In the genomic region with DNA sequence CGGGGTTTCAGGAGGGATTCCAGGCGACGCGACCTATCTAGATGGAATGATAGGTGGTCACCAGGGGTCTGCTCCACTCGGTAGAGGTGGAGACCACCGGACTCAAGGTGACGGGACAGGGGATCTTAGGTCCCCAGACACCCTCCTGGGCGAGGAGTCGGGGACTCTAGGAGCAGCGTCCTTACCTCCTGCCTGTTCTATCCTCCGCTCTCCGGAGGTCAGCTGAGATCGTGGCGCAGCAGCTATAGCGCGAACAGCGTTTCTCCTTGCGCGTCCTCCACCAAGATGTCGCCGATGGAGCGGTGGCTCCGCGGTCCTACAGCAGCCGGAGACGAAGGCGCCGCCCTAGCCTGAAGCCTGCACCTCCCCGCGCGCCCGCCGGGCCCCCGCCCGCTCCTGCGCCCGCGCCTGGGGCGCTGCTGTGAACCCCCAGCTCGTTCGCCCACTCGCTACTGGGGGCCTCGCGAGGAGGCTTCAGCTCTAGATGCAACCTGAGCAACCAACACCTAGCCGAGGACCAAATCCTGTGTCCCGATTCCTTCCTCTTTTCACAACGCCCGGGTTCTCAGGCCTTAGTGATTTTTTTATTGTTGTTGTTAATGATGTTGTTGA, we compare ENCODE assay signal across 7 mouse cellular contexts. TPM values are rescaled to one million over a fixed set of nuclear protein-coding genes. Genes with fewer than 3 reads are reported as not detected.
DNase-seq lines count a peak whose midpoint lies in the region; ATAC-seq and TF ChIP-seq lines count a peak whose summit lies in the region.

Gene Ccsap, minus strand, starts transcription at position 562 of the 612 bp plus-strand sequence.

- WGBS in forebrain, embryonic 10.5 days = 1% methylated on average over 48 of the region's 48 CpGs
- 2% methylated on average over 46 of the region's 48 CpGs for WGBS in hindbrain, embryonic 12.5 days
- WGBS in spleen, adult 2 months = 2% methylated on average over 48 of the region's 48 CpGs

- ATAC-seq in Patski = peak; percentile 51
- no peak; the same call in 1 of the 2 replicates for ATAC-seq in hindbrain, embryonic 12.5 days (ENCODE audit: low FRiP score)

- H3K9me3 ChIP-seq in forebrain, embryonic 10.5 days = no peaks in the 10 kb centered on the region; the same call in 1 of the 2 replicates
- H3K9me3 ChIP-seq in hindbrain, embryonic 12.5 days (replicated peaks) = no peaks in the 10 kb centered on the region
- peaks cover 14% of the 10 kb centered on the region for H3K9me3 ChIP-seq in megakaryocyte, embryonic 14.5 days

- H3K9ac ChIP-seq in hindbrain, embryonic 12.5 days = peak within 1 kb of the TSS; percentile 87

- peaks cover 12% of the 10 kb centered on the region for H3K27me3 ChIP-seq in Patski
- peaks cover 47% of the 10 kb centered on the region for H3K27me3 ChIP-seq in forebrain, embryonic 10.5 days (ENCODE audit: poor library complexity, severe bottlenecking)
- peaks cover 32% of the 10 kb centered on the region for H3K27me3 ChIP-seq in hindbrain, embryonic 12.5 days
- peaks cover 41% of the 10 kb centered on the region for H3K27me3 ChIP-seq in megakaryocyte, embryonic 14.5 days (replicated peaks)
- H3K27me3 ChIP-seq in spleen, adult 2 months (ENCODE audit: control insufficient read depth, insufficient read depth, low read length) = no peaks in the 10 kb centered on the region

- peak within 1 kb of the TSS; percentile 98 for H3K4me3 ChIP-seq in forebrain, embryonic 10.5 days
- H3K4me3 ChIP-seq in hindbrain, embryonic 12.5 days = peak within 1 kb of the TSS; percentile 88
- H3K4me3 ChIP-seq in megakaryocyte, embryonic 14.5 days (replicated peaks) = peak within 1 kb of the TSS; percentile 92
- peak within 1 kb of the TSS; percentile 78 for H3K4me3 ChIP-seq in spleen, adult 2 months (ENCODE audit: extremely low read depth, insufficient read depth, insufficient read length)

- CTCF ChIA-PET in Patski (lab: Charles Lee) = no interaction called here

- in situ Hi-C loops in Patski (cut with MboI; ENCODE audit: low pct_unique_long_range_greater_than_20kb) = no loop called here

- H3K27ac ChIP-seq in forebrain, embryonic 10.5 days = peak within 1 kb of the TSS; percentile 90
- peak within 1 kb of the TSS; percentile 83 for H3K27ac ChIP-seq in hindbrain, embryonic 12.5 days
- peak within 1 kb of the TSS; percentile 56; the same call in 1 of the 2 replicates for H3K27ac ChIP-seq in spleen, adult 2 months (ENCODE audit: insufficient read depth, low read length)

- TF ChIP-seq CTCF in Patski (IDR thresholded peaks at IDR 0.05) = no peak
- no peak for TF ChIP-seq CTCF in spleen, adult 2 months (IDR thresholded peaks at IDR 0.05; ENCODE audit: extremely low read depth, insufficient read depth, insufficient read length, insufficient replicate concordance)

- no peak for TF ChIP-seq POLR2A in spleen, adult 2 months (IDR thresholded peaks at IDR 0.05; ENCODE audit: low read depth, low read length)

- DNase-seq in CD8-positive naive resting alpha-beta T cell, adult 2 months (ENCODE audit: low read depth in 2 of 2, low spot score in 2 of 2) = peak; percentile 53 to 54
- DNase-seq in Patski (ENCODE audit: low read depth, low spot score) = no peak
- DNase-seq in forebrain, embryonic 10.5 days (ENCODE audit: extremely low spot score, low spot score) = no peak
- peak; percentile 68 to 78 for DNase-seq in left cerebral cortex, postnatal 36 days (ENCODE audit: low spot score in 2 of 2)
- peak in 1 of 2 experiments; percentile 33 for DNase-seq in spleen, adult 2 months (ENCODE audit: low read depth in 1 of 2, low spot score in 2 of 2)

- POLR2A ChIA-PET in Patski (lab: Charles Lee) = no interaction called here

- peaks cover 2% of the 10 kb centered on the region; the same call in 1 of the 2 replicates for H3K36me3 ChIP-seq in forebrain, embryonic 10.5 days (replicated peaks)
- H3K36me3 ChIP-seq in hindbrain, embryonic 12.5 days = no peaks in the 10 kb centered on the region
- H3K36me3 ChIP-seq in megakaryocyte, embryonic 14.5 days (replicated peaks; ENCODE audit: low read length) = no peaks in the 10 kb centered on the region
- H3K36me3 ChIP-seq in spleen, adult 2 months (ENCODE audit: control insufficient read depth, insufficient read depth, low read length) = no peaks in the 10 kb centered on the region

- intact Hi-C loops in left cerebral cortex, postnatal 36 days (cut with DNase I) = loop anchor here (2.0 kb wide), 2 partner anchors 15 to 33 kb away; no protein-coding TSS in a partner anchor

- H3K4me2 ChIP-seq in hindbrain, embryonic 12.5 days (replicated peaks) = peak within 1 kb of the TSS; percentile 93

- H3K4me1 ChIP-seq in forebrain, embryonic 10.5 days = peaks cover 28% of the 10 kb centered on the region
- H3K4me1 ChIP-seq in hindbrain, embryonic 12.5 days = peaks cover 15% of the 10 kb centered on the region
- H3K4me1 ChIP-seq in megakaryocyte, embryonic 14.5 days = peaks cover 44% of the 10 kb centered on the region
- peaks cover 5% of the 10 kb centered on the region for H3K4me1 ChIP-seq in spleen, adult 2 months (ENCODE audit: control insufficient read depth, insufficient read depth, insufficient read length)

RNA-seq across cellular contexts. Expression of gene Ccsap, which starts in this region (rescaled TPM):
- polyA plus RNA-seq in Patski (2021) = 4.9 TPM
- 7.3 and 8.2 TPM in 2 replicates for polyA plus RNA-seq in forebrain, embryonic 10.5 days (2016; fragmentation: Nextera tagmentation; extraction: Ambion mirVana)
- 6.8 and 8.0 TPM in 2 replicates for polyA plus RNA-seq in hindbrain, embryonic 12.5 days (2016; fragmentation: Nextera tagmentation; extraction: Ambion mirVana)
- 10 to 100 TPM; 70.7 to 82.7 TPM for total RNA-seq in left cerebral cortex, postnatal 36 days (2021)
- 1.5 TPM in 1 of 2 replicates, not detected in the other for polyA plus RNA-seq in megakaryocyte, embryonic 14.5 days (2012; ENCODE audit: insufficient read depth, low replicate concordance)
- polyA plus RNA-seq in spleen, adult 2 months (2012; rRNA removed) = 1.8 and 2.8 TPM in 2 replicates

Comparison
In these comparisons a context has a peak if more than half of its experiments do, and no peak if none do; other contexts are left out.
1. DNase-seq: peak in CD8-positive naive resting alpha-beta T cell, adult 2 months (2 of 2) and left cerebral cortex, postnatal 36 days (2 of 2); none in Patski (single experiment) and forebrain, embryonic 10.5 days (single experiment).
2. Peak in every context shown above with its lines, with median percentiles within 50 percentile points of each other: H3K27ac ChIP-seq and H3K4me3 ChIP-seq.